Mouse (Mus musculus) midbrain, embryonic 15.5 days (tissue): ENCODE data around the gene Rdh9. TPM values are rescaled to one million over a fixed set of nuclear protein-coding genes. Genes with fewer than 3 reads are reported as not detected.
"Not testable (repeated sequence)": the region's sequence is repeated elsewhere in the genome, so short reads cannot be mapped to it uniquely, and the experiment has no call there.

ENCODE experiments used
- ATAC-seq: fragments of 200-750 bp; cut with Nextera tagmentation; replicated peaks from 2 replicates; pipeline ENCODE4 v1.8.0; 2017; ENCODE audit warnings: moderate TSS enrichment
- H3K27ac ChIP-seq: fragments of 300-500 bp; sonication (generic); 2 replicates; pipeline ENCODE4 v1.5.1; 2015; ENCODE audit warnings: mild to moderate bottlenecking, inconsistent platforms
- H3K27me3 ChIP-seq: fragments of 300-500 bp; sonication (generic); replicated peaks from 2 replicates; pipeline ENCODE4 v1.6.1; 2015; ENCODE audit warnings: inconsistent platforms
- H3K36me3 ChIP-seq: fragments of 300-500 bp; sonication (generic); replicated peaks from 2 replicates; pipeline ENCODE4 v1.6.1; 2015; ENCODE audit warnings: inconsistent platforms
- H3K4me1 ChIP-seq: fragments of 300-500 bp; sonication (generic); 2 replicates; pipeline ENCODE4 v1.6.1; 2015; ENCODE audit warnings: inconsistent platforms
- H3K4me2 ChIP-seq: fragments of 300-500 bp; sonication (generic); 2 replicates; pipeline ENCODE4 v1.6.1; 2015; ENCODE audit warnings: inconsistent platforms, mild to moderate bottlenecking, moderate library complexity
- H3K4me3 ChIP-seq: fragments of 300-500 bp; sonication (generic); 2 replicates; pipeline ENCODE4 v1.5.1; 2015; ENCODE audit warnings: mild to moderate bottlenecking, inconsistent platforms
- H3K9ac ChIP-seq: fragments of 300-500 bp; sonication (generic); 2 replicates; pipeline ENCODE4 v1.6.1; 2015; ENCODE audit warnings: mild to moderate bottlenecking, inconsistent platforms
- H3K9me3 ChIP-seq: fragments of 300-500 bp; sonication (generic); 2 replicates; pipeline ENCODE4 v1.6.1; 2016; ENCODE audit warnings: inconsistent platforms
- WGBS: fragments of 180-500 bp; shearing (Covaris S2); methylation state at CpG from one replicate; pipeline ENCODE4 v1.1.7; 2015; ENCODE audit warnings: mixed read lengths; 5-methylcytosine and 5-hydroxymethylcytosine counted together
- polyA plus RNA-seq: library from polyadenylated mRNA; unstranded; fragments of >200 nt; fragmentation: Nextera tagmentation; extraction: Ambion mirVana; gene quantifications from 2 replicates; pipeline ENCODE4 v1.2.1, GENCODE M21; 2015

Gene Rdh9
- polyA plus RNA-seq, 1 experiment from 2014 or later: 0.12 TPM

DNA sequence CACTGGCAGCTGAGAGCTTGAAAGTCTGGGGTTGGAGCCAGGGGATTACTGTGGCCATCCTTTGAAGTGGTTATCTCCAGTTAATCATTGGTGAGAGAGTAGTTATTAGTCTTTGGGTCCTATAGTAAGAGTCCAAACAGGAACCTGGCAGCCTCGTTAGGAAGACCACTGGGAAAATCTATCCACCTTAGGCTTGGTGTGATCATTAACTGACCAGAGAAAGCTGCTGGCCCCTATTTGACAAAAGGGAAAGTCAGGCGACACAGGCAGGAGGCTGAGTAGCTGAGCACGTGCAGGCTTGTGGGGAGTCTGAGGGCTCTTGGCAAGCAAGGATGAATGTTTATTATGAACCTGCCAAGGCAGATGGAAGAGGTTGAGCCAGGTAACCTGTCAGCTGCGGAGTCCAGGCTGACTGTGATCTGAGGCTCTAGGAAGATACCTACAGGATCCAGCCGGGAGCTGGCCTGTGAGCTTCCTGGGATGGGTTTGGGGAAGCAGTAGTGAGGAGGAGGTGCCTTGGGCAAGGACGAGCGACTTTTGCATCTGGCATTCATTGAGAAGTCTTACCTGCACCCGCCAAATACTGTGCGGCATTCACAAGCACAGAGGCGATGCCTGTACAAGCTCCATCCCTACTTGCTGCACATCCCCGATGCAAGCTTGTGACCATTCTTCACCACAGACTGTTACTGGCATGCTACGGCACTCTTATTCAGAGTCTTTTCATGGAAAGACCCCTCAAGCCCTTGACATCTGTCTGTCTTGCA is 12.1 kb upstream of the Rdh9 start:
- no peak overlapping the region for H3K4me3 ChIP-seq
- no peaks in the 10 kb centered on the region for H3K4me1 ChIP-seq
- ATAC-seq: no peak
- no peaks in the 10 kb centered on the region for H3K27me3 ChIP-seq
- no peak overlapping the region for H3K27ac ChIP-seq
- no peak overlapping the region for H3K9ac ChIP-seq
- WGBS: 72% methylated on average over 12 of the region's 12 CpGs
- no peaks in the 10 kb centered on the region for H3K36me3 ChIP-seq
- no peaks in the 10 kb centered on the region for H3K9me3 ChIP-seq
- H3K4me2 ChIP-seq: no peak overlapping the region

DNA sequence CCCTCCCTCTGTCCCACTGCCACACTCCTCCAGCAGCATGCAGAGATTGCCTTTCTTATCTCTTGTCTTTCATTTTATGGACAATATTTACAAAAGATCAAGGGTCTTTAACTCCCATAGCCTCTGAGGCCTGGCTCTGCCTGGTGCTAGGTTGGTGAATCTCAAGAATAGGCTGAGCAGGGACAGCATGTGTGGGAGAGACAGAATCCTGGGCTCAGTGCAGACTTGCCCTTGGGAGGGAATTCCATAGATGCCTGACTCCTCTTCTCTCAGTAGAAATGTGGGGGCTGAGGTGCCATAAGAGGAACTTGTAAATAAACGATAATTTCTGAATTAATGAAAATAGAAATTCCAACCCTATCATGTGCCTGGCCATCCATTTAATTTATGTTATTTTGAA is 9.6 kb upstream of the Rdh9 start:
- Histone ChIP-seq H3K36me3 (no peaks in the 10 kb centered on the region), H3K4me2 (no peak overlapping the region), H3K9ac (no peak overlapping the region), H3K4me3 (no peak overlapping the region), H3K9me3 (no peaks in the 10 kb centered on the region), H3K4me1 (no peaks in the 10 kb centered on the region), H3K27me3 (no peaks in the 10 kb centered on the region), H3K27ac (no peak overlapping the region)
- 89% methylated on average over 1 of the region's 1 CpGs for WGBS
- no peak for ATAC-seq

DNA sequence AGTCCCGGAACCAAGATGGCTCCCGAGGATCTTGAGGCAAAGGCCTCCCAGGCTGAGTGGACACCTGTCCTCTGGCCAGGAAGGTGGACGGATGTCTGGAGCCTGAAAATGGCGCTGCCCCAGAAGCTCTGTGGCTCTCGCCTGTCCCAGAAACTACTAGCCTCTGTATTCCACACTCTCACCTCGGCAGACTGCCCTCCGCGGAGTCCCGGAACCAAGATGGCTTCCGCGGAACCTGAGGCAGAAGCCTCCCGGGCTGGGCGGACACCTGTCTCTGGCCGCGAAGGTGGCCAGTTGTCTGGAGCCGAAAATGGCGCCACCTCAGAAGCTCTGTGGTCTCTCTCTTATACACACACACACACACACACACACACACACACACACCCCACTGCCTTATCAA is 6.1 kb downstream of the Rdh9 start:
- H3K27ac ChIP-seq, H3K9me3 ChIP-seq, H3K36me3 ChIP-seq, ATAC-seq, H3K27me3 ChIP-seq, H3K4me1 ChIP-seq, H3K9ac ChIP-seq, H3K4me3 ChIP-seq, H3K4me2 ChIP-seq: not testable (repeated sequence)
- 92% methylated on average over 17 of the region's 17 CpGs for WGBS

DNA sequence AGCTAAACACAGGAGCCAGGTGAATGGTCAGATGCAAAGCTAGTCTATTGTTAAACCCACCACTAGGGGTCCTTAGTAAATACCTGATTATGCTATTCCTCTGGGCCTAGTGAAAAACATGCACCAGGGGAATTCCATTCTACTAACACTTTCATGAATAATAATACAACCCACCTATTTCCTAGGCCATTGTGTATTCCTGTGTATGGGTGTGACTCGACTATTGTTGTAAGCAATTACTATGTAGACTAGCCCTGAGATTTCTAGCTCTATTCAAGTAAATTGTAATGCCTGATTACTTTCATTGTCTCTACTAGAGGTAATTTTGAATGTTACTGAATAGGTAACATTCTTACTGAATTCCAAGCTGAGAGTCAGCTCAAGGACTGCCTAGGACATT is 9.2 kb downstream of the Rdh9 start:
- H3K36me3 ChIP-seq, H3K27me3 ChIP-seq, ATAC-seq: not testable (repeated sequence)

GRCm38 (mm10) chr10:127799295-127799694 is 23.1 kb downstream of the Rdh9 start:
- Histone ChIP-seq H3K9ac (no peak overlapping the region), H3K4me1 (no peaks in the 10 kb centered on the region), H3K9me3 (no peaks in the 10 kb centered on the region), H3K4me3 (no peak overlapping the region), H3K36me3 (no peaks in the 10 kb centered on the region), H3K4me2 (no peak overlapping the region), H3K27ac (no peak overlapping the region), H3K27me3 (no peaks in the 10 kb centered on the region)
- 61% methylated on average over 1 of the region's 1 CpGs for WGBS
- no peak for ATAC-seq

More for the DNA sequence above, 9.2 kb downstream of the Rdh9 start:
- H3K9ac ChIP-seq, H3K4me3 ChIP-seq, H3K27ac ChIP-seq, H3K4me2 ChIP-seq, H3K4me1 ChIP-seq, H3K9me3 ChIP-seq: not testable (repeated sequence)
- 72% methylated on average over 1 of the region's 1 CpGs for WGBS

GRCm38 (mm10) chr10:127800891-127801290 is 24.7 kb downstream of the Rdh9 start, which contains the start of gene Rdh16:
TSS of gene Rdh16 (plus strand) at chr10:127801152.
- Histone ChIP-seq H3K4me1 (no peaks in the 10 kb centered on the region), H3K36me3 (no peaks in the 10 kb centered on the region), H3K4me2 (no peak within 1 kb of the TSS), H3K9me3 (no peaks in the 10 kb centered on the region), H3K27me3 (no peaks in the 10 kb centered on the region), H3K9ac (no peak within 1 kb of the TSS), H3K27ac (no peak within 1 kb of the TSS), H3K4me3 (no peak within 1 kb of the TSS)
- 90% methylated on average over 6 of the region's 6 CpGs for whole genome bisulfite sequencing
- ATAC-seq: no peak

DNA sequence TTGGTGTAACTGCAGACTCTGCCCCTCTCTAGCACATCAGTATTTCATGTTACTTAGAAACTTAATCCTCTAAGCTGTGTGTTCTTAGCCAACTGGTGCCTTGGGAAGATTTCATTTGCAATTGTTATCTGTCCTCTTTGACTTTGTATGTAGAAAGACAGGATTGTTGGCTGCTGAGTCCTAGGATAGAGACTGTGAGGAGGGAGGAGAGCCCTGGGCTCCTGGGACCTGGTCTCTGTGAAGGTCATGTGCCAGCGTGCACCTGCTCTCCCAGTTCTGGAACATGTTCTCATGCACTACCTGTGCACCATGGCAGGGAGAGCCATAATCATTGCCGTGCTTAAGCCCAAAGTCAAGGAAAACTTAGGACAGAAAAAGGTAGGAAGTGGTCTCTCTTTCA is 25.4 kb downstream of the Rdh9 start:
- no peaks in the 10 kb centered on the region for H3K9me3 ChIP-seq

DNA sequence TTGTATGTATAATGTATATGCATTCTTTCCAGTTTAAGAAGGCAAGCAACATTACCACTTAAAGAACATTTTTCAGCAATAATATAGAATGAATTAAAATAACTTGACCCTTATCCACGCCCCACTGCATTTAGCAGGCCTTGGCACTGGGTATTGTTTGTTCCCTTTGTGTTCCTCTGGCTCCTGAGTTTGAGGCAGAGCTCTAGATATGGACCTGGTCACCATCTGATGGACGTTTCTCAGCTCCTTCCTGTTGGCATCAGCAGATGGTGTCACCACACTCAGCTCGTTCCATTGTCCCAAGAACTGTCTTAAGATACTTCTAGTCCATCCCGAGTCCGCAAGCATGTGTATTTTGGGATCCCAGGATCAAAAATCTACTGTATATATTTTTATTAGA is 26.1 kb downstream of the Rdh9 start:
- H3K4me1 ChIP-seq: no peaks in the 10 kb centered on the region
- no peaks in the 10 kb centered on the region for H3K27me3 ChIP-seq
- no peaks in the 10 kb centered on the region for H3K9me3 ChIP-seq
- 80% methylated on average over 5 of the region's 5 CpGs for WGBS
- no peak for ATAC-seq
- H3K9ac ChIP-seq: no peak overlapping the region
- H3K27ac ChIP-seq: no peak overlapping the region
- no peak overlapping the region for H3K4me3 ChIP-seq
- no peaks in the 10 kb centered on the region for H3K36me3 ChIP-seq
- H3K4me2 ChIP-seq: no peak overlapping the region

More for the DNA sequence above, 25.4 kb downstream of the Rdh9 start:
- H3K4me2 ChIP-seq: no peak overlapping the region
- H3K27me3 ChIP-seq: no peaks in the 10 kb centered on the region
- H3K9ac ChIP-seq: no peak overlapping the region
- no peak overlapping the region for H3K27ac ChIP-seq
- no peaks in the 10 kb centered on the region for H3K36me3 ChIP-seq
- H3K4me1 ChIP-seq: no peaks in the 10 kb centered on the region
- no peak overlapping the region for H3K4me3 ChIP-seq
- 86% methylated on average over 2 of the region's 2 CpGs for WGBS
- ATAC-seq: no peak

DNA sequence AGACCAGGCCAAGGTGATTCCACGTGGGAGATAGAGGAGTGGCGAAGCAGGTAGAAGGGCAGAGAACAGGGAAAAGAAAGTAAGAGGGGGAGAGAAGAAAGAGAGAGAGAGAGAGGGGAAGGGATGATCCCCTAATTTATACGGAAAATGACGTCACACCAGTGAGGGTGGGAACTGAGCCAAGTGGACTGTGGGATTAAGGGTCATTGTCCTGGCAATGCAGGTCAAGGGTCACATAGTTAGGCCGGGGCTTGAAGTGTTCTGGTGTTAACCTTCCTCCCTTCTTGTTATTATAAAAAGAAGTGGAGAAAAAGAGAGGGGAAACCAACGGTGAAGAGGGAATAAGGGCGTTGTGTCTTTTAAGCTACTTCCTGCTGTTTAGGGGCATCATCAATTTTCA is 28.2 kb downstream of the Rdh9 start:
- 45% methylated on average over 7 of the region's 7 CpGs for WGBS
- no peak for ATAC-seq
- no peaks in the 10 kb centered on the region for H3K27me3 ChIP-seq

DNA sequence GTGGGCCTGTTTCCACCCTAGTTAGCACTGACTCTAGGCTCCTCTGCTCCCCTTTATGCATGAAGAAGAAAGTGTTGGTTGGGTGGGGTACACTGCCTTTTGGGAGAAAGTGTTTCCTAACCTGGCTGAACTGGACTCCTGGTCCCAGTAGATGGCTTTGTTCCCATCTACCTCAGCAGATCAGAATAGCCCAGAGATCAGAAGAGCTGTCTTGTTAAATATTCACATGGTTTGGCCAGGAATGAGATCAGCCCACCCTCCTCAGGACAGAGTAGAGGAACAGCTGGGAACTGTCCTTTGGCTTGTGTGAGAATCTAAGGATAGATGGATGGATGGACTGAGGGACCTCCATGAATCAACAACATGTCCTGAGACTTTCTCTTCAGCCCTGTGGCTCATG is 39.7 kb downstream of the Rdh9 start:
- H3K4me1 ChIP-seq: no peaks in the 10 kb centered on the region
- no peak for ATAC-seq
- H3K9ac ChIP-seq: no peak overlapping the region
- no peak overlapping the region for H3K27ac ChIP-seq
- H3K4me3 ChIP-seq: no peak overlapping the region
- peaks cover 2% of the 10 kb centered on the region; the same call in 1 of the 2 replicates for H3K9me3 ChIP-seq
- no peaks in the 10 kb centered on the region for H3K36me3 ChIP-seq
- H3K27me3 ChIP-seq: no peaks in the 10 kb centered on the region
- no peak overlapping the region for H3K4me2 ChIP-seq

More for the DNA sequence above, 28.2 kb downstream of the Rdh9 start:
- no peak overlapping the region for H3K4me2 ChIP-seq
- no peak overlapping the region for H3K4me3 ChIP-seq
- no peak overlapping the region for H3K27ac ChIP-seq
- no peak overlapping the region for H3K9ac ChIP-seq
- H3K9me3 ChIP-seq: no peaks in the 10 kb centered on the region
- no peaks in the 10 kb centered on the region for H3K36me3 ChIP-seq
- no peaks in the 10 kb centered on the region for H3K4me1 ChIP-seq

GRCm38 (mm10) chr10:127817268-127817910 is 41.2 kb downstream of the Rdh9 start:
- 89% methylated on average over 4 of the region's 4 CpGs for WGBS
- ATAC-seq, H3K9ac ChIP-seq: not testable (repeated sequence)

DNA sequence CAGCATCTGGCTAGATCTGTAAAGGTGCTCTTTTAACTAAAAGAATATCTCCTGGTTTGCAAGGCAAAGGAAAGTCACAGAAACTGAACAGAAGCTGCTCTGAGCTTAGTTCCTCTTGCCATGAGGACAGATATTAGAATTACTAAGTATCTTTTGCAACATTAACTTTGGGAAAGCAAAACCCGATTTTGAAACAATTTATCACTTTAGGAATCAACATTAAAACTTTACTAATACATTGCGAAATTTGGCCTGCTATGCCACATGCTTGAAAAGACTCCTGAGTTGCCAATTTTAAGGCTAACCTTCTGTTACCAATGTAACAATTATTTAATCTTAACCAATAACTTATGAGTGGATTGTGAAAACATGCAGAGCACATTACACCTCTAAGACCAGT is 45.6 kb downstream of the Rdh9 start:
- H3K27ac ChIP-seq, H3K27me3 ChIP-seq, H3K36me3 ChIP-seq, H3K4me3 ChIP-seq, H3K9ac ChIP-seq, H3K9me3 ChIP-seq, H3K4me1 ChIP-seq, H3K4me2 ChIP-seq, ATAC-seq: not testable (repeated sequence)
- whole genome bisulfite sequencing: 92% methylated on average over 2 of the region's 2 CpGs

More at GRCm38 (mm10) chr10:127817268-127817910, 41.2 kb downstream of the Rdh9 start:
- H3K4me2 ChIP-seq, H3K4me1 ChIP-seq, H3K27me3 ChIP-seq, H3K9me3 ChIP-seq, H3K36me3 ChIP-seq, H3K4me3 ChIP-seq, H3K27ac ChIP-seq: not testable (repeated sequence)

DNA sequence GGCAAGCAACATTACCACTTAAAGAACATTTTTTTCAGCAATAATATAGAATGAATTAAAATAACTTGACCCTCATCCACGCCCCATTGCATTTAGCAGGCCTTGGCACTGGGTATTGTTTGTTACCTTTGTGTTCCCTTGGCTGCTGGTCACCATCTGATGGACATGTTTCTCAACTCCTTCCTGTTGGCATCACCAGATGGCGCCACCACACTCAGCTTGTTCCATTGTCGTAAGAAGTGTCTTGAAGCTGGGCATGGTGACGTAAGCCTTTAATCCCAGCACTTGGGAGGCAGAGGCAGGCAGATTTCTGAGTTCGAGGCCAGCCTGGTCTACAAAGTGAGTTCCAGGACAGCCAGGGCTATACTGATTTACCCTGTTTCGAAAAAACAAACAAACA is 49.2 kb downstream of the Rdh9 start:
- 81% methylated on average over 6 of the region's 6 CpGs for WGBS
- Histone ChIP-seq H3K4me1 (no peaks in the 10 kb centered on the region), H3K27me3 (no peaks in the 10 kb centered on the region), H3K36me3 (no peaks in the 10 kb centered on the region), H3K9ac (no peak overlapping the region), H3K4me3 (no peak overlapping the region), H3K27ac (no peak overlapping the region), H3K9me3 (peaks cover 4% of the 10 kb centered on the region; the same call in 1 of the 2 replicates), H3K4me2 (no peak overlapping the region)
- no peak for ATAC-seq
